Mouse (Mus musculus) c-Kit-positive CD71-positive TER-119-positive erythroid progenitor cells, embryonic 14.5 days (primary cell): ENCODE results near the gene Dtnb.
"Not testable (repeated sequence)": the region's sequence is repeated elsewhere in the genome, so short reads cannot be mapped to it uniquely, and the experiment has no call there.

Source experiments
- DNase-seq: peaks from one replicate; pipeline ENCODE4 v3.0.0-alpha.2; 2013; ENCODE audit warnings: low spot score

Gene Dtnb

DNA sequence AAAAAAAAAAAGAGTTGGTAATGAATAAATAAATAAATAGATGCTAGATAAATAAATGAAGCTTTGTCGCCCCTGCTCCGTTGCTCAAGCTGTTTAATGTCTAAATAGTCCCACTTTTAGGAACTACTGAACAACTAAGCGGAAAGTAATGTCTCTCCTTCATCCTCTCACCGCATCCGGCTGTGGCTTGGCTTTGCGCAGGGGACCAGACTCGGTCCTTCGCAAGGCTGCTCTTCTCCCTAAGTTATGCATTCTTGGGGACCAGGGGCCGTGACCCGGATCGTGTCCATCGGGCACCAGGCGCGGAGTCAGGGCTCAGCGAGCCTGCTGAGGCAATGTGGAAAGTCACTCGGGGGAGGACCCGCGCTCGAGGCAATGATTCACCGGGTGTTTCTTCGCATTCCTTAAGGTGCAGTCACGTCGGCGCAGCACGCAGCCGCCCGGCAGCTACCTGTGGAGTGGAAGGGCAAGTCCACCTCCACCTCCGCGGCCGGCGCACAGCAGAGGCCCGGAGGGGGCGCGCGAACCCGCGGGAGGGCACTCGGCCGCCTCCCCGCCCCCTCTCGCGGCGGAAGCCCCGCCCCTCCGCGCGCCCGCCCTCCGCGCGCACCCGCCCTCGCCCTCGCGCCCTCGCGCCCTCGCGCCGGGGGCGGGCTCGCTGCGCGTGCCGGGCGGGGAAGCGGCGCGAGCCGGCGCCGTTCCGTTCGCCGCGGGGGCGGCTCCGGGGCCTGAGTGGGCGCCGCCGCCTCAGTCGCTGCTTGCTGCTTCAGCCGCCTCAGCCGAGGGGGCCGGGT lies at the start of gene Dtnb:
Dtnb (plus strand) TSS at position 595 of the 794 bp plus-strand sequence.
- peak; percentile 59 for DNase-seq

DNA sequence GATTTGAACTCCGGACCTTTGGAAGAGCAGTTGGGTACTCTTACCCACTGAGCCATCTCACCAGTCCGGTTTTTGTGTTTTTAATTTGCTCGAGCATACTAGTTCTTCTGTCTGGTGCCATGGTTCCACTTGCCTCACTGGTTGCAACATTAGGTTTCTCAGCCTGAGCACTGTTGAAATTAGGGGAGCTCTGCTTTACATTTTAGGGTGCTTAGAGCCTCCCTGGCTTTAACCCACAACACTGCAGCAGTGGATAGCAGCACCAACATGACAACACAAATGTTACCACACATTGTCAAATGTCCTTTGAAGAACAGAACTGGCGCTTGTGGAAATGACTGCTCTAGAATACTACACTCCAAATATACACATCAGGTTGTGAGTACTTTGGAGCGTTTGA lies 46.6 kb upstream of the Dtnb start:
- no peak for DNase-seq

DNA sequence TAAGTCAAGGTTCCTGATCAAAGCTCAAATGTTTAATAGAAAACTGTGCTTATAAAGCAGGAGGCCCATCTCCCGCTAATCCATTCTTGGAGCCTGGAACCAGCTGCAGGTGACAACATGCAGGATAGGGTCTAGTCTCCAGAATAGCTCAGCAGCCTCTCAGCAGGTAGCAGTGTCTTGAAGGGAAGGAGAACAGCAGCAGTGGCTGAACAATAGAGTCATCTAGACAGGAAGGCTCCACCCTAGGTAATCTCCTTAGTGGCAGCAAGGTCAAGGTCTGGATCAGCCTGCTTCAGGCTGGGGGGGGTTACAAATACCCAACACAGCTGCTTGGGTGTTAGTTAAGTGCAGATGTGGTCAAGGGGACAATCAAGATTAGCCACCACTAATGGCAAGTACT lies 36.7 kb upstream of the Dtnb start:
- not testable (repeated sequence) for DNase-seq

DNA sequence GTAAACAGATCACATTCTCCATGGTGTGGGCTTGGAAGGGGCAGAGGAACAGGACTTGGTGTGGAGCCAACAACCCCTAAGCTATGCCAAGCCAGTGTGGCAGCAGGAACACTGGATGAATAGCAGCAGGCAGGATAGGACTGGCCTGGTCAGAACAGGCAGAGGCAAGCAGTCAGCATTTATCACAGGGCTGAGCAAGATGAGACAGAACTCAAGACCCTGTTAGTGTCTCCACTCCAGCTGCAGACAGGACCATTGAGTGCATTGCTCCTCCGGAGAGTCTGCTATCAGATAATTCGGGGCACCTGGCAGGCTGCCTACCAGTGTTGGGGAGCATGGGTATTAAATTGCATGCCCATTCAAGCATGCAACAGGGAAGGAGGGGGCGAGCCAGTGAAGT lies 34.6 kb upstream of the Dtnb start:
- no peak for DNase-seq

DNA sequence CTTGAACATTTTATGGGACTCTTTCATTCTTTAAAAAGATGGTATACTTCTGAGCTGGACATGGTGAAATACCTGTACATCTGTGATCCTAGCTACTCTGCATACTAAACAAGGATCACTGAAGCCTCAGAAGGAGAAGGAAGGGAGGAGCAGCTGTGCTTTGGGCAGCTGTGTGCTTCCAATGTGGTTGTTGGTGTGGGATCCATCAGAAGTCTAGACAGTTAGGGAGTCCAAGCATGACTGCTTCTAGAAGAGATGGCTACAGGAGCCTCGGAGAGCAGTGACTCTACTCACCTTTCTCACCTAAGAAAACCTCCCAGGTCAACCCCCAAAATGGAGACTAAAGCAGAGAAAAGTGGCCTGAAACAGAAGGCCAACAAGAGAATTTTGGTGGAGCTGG lies 34.1 kb upstream of the Dtnb start:
- no peak for DNase-seq

DNA sequence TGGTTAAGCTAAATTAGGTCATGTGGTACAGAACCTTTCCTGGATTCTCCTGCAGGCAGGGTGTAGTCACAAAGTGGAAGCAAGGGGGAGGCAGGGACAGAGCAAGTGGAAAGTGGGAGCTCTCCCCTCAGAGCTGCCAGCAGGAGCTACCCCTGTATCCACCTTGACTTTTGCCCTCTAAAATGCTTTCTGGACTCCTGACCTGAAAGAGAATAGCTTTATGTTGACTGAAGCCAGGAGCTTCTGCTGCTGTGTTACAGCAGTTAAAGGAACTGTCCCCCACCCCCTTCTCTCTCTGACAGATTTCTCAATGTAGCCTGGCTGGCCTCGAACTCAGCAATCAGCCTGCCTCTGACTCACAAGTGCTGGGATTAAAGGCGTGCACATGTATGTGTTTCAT lies 32.6 kb upstream of the Dtnb start:
- DNase-seq = no peak

DNA sequence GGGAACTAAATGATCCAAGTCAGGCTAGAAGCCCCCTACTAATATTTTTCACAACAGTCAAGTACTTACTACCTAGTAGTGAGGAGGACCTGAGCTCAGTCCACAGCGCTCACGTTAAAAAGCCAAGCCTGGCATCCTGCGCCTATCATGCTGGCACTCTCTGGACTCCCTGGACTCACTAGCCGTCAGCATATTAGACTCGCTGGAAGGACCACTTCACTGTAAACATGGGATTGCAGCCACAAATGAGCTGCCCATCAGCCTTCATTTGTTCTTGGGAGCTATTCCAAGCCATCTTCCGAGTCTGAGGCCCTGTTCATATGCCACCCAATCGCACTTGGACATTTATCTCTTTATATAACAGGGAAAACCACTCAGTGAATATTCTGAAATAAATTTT lies 31.3 kb upstream of the Dtnb start:
- DNase-seq = no peak

DNA sequence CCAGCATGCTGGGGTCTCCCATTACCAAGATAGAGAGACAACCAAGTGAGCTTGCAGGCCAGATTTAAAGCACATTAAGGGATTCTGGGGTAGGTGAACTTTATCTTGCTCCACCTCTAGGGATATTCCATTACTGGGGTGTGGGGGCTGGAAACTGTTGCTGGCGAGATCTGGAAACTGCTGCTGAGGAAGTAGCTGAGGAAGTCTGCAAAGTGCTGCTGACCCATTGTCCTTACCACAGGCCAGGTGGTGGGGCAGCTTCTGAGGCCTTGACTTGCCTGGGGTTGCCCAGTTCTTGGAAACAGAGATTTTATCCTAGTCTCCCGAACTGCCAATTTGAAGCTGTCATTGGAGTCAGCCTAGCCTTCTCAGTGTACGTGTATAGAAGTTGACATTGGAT lies 26.7 kb upstream of the Dtnb start:
- no peak for DNase-seq

DNA sequence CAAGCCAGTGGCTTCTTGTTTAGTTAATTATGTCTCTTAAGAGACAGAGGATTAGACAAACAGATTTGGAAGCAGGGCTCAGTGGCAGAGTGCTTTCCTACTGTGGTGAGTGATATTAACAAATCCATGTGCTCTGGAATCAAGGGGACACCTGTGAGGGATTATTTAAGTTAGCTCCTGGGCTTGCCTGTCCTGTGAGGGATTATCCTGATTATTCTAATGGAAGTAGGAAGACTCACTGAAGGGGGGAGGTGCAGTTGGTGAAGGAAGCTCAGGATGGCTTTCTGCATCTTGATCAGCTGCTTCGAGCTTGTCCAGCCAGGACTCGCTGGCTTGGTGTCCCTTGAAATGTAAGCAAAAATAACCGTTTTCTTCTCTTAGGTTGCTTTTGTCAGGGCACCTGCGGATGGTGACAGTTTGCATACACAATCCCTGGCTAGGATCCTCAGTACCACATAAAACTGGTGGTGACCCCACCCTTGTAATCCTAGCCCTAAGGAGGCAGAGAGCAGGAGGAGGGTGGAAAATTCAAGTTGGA lies 26.0 kb upstream of the Dtnb start:
- no peak for DNase-seq

DNA sequence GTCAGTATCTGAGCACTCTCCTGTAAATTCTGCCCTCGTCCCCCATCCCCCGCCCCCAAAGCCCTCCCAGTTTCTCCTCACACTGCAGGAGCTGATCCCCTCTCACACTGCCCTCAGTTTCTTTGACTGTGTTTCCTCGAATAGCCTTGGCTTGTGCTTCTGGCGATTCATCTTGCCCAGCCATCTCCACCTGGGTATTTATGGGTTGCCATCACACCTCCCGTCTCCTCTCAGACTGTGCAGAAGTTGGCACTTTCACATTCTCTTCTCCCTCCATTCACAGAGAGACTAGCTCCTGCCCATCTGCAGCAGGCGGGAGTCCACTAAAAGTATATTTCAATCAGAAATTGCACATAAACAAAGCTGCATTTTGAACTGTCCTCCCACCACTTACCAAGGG lies 25.4 kb upstream of the Dtnb start:
- no peak for DNase-seq

DNA sequence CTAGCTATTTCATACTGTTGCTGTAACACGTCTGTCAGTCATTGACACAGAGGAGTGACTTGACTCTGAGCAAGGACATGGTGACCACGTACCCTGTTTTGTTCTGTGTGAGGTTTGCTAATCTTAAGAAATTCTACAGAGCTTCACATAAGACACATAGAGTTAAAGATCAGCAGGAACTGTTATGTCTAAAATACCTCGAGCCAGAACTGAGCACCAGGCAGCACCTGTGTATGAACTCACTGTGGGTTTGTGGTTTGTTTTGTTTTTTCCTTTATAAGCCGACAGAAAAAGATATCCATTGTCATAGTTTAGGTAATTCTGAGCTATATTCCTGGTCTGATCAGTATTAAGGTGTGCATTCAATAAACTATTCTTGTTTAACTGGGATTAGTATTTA lies 24.7 kb upstream of the Dtnb start:
- DNase-seq = no peak

DNA sequence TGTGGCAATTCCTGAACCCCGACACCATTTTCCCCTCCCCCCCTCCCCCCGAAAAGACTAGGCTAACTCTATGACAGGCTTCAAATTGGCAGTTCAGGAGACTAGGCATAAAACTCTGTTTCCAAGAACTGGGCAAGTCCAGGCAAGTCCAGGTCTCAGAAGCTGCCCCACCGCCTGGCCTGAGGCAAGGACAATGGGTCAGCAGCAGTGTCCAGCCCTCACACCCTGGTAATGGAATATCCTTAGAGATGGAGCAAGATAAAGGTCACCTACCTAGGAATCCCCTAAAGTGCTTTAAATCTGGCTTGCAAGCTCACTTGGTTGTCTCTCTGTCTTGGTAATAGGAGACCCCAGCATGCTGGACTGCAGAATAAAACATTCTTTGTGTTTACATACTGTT lies 24.3 kb upstream of the Dtnb start:
- no peak for DNase-seq

DNA sequence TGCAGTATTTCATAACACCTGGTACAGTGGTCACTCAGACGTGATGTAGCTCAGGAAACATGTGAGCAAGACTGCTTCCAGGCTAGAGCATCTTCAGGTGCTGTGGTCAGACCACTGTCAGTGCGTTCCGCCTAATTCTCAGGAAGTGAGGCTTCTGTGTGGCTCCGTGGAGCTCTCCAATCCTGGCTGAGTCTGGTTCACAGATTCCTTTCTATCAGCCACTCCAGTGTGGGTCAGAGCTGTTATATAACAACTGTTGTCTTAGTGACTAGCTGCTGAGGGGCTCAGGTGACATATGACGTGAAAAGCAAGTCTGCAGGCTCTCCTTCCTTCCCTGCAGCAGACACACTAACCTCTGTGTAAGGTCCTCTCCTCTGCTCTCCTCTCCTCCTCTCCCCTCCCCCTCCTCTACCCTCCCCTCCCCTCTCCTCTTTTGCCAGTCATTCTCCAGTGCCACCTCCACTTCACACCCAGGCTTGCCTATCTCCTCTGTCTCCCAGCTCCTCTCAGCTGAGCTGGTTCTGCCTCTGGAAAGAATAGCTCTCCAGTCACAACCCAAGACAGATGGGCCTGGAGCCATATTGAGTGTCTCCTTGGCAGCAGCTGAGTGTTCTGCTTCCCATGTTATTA lies 23.5 kb upstream of the Dtnb start:
- DNase-seq = no peak

DNA sequence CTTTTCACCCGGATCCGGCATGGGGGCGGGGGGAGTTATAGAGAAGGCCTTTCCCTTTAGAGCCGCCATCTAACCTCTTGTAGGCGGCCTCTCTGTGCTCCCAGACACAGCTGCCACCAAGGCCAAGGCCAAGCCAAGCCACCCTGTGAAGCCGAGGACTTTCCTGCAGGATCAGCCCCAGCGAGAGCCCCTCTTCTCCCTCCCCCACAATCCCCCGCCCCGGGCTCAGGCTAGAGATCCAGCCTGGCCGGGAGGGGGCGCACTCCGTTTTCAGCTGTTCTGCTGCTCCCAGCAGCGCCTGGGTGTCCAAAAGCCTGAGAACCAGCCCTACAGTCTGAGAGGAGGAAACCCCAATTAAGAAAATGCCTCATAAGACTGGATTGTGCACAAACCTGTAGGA lies 21.9 kb upstream of the Dtnb start:
- no peak for DNase-seq

DNA sequence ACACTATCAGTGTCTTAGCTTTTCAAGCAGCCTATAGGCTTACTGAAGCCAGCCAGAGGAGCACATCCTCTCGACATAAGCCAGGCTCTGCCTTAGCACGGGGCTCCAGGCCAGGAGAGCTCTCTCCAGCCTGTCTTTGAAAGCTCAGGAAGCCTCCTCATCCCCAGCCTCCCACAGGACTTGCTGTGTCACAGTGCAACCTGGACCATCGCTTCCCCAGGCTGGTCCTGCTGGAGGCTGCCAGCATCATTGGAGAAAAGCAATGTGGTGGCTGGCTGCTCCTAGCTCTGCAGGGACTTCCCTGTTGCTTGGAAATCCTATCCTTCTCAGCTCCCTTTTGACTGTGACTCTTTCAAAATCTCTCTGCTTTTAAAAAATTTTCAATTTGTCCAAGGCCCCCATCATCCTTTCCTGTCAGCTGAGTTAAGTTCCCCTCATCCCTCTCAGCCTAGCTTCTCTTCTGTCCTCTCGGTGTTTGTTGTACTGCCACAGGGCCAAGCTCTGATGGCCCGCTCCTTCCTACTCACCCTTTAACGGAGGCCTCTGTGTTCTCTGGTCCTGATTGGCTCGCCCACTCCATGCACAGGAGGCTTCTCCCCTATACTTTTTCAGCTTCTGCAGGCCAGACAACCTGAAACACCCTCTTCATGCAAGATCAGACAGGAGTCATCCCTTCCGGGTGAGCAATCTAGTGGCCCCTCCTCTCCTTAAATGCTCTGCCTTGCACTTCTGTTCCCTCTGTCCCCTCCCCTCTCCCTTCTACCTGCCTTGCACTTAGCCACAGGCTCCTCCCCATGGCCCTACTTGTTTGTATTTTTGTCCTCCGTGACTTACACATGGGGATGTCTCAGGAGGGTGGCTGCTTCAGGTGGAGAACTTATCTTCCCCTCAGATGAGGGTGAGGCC lies 14.5 kb upstream of the Dtnb start:
- DNase-seq = no peak

DNA sequence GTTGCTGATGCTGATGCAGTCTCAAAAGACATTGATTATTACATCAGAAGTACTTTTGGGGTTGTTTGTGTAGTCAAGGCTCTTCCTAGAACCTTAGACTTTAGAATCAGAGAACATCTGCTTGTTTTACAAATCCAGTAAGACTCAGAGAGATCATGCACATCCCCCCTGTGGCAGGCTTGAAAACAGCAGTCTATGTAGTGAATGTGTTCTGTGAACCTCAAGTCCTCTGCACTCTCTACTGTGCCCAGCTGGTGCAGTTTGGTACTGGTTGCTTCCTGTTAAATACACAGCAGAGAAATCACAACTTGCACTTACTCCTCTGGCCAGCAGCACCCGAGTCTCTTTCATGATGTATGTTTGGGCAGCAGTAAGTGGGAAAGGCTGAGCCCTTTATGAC lies 11.6 kb upstream of the Dtnb start:
- DNase-seq = peak; percentile 28

DNA sequence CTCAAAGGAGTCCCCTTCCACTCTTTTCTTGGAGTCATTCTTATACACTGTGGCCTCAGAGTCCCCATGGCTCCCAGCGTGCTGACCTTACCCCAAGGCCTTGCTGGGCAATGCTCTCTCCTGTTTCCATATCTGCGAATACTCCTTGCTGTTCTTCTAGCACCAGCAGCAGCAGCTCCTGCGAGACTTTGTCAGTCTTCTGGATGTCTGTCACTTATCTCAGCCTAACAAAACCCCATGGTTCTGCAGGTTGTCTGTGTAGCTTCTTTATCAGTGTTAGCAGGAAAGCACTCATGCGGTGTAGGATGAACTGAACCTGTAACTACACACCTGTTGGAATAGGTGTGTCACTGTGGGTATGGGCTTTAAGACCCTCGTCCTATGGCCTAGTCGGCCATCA lies 11.1 kb upstream of the Dtnb start:
- no peak for DNase-seq

DNA sequence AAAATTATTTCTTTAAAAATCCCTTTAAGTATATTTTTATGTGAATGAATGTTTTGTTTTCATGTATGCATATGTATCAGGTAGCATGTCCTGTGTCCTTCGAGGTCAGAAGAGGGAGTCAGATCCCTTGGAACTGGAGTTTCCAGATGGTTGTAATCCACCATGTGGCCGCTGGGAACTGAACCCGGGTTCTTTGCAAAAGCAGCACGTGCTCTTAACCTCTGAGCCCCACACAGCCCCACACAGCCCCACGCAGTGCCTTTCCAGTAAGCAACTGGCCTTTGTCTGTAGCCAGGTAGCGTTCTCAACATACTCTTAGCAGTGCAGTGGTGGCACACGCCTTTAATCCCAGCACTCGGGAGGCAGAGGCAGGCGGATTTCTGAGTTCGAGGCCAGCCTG lies 9.4 kb upstream of the Dtnb start:
- no peak for DNase-seq

DNA sequence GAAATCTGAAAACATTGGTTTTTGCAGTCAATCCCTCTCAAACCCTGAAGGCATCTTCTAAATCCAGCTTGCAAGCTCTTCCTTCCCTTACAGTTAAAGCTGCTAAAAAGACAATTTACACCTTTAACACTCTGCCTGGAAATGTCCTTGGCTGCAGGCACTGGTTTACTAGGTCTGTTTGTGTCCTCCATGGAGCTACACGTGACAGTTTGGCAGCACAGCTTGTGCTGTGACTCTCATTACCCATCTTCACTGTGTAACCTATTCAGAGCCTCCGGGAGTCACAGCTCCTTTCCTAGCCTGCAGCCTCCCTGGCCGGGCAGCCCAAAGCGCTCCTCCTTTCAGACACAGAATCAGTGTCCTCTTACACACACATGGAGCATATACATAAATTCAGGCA lies 8.5 kb upstream of the Dtnb start:
- no peak for DNase-seq

DNA sequence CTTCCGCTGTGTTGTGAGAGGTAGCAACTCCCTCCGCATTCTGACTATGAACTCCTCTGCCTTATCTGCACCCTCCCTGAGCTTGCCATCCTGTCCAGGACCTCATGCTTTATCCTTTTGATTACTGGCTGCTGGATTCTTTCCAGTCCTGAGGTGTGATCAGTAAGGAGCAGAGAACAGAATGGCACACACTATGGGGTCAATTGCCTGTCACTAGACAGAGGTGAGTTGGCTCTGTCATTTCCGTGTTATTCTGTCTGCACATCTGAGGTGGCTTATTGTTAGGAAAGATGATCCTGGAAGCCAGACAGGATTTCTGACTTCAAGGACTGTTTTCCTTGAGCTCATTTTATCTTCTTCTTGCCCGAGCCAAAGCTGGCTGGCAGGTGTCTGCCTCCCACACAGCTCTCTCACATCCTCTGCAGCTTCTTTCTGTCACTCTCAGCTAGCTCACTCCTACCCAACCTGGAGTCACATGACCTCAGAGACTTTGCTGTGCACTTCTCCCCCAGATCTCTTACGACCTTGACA lies 3.7 kb upstream of the Dtnb start:
- no peak for DNase-seq

DNA sequence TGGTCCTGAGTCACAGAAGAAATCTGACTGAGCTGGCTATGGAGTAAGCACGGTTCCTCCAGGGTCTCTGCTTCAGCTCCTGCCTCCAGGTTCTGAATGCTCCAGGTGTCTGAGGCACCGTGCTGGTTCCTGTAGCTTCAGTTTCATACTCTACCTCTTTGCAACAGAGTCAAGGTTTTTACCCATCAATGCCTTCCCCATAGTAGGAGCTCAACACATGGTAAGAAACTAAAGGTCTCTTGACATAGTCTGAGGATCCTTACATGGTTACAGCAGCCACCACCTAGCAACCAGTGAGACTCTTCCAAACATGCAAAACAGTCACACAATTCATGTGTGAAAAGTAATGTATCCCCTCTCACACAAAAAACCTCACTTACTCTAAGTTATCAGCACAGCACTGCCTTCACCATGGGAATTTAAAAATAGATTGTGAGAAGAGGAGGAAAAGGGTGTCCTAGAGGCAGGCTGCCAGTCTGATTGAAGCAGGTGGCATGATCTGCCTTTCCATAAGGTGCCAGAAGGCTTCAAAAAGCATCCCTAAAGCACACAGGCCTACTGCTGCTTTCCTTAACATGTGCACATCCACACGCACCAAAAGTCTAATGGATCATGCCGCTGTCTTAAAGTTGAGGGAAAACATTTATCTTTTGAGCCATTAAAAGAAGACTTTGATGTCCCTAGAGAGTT lies 1.3 kb upstream of the Dtnb start:
- DNase-seq = no peak
